Mouse (Mus musculus) G1E (cell line): ENCODE measurements at regions not wholly inside any gene's neighbourhood (a gene's known extent, or its start where the extent isn't known, plus 50 kb on each side); places are given as distances from the start of the nearest gene placed in this dataset.

Experiments used
- ATAC-seq: 2 replicates; pipeline ENCODE4 v1.8.0; 2016; ENCODE audit warnings: mild to moderate bottlenecking; ENCODE audit not compliant: insufficient number of reproducible peaks, poor library complexity, low FRiP score, severe bottlenecking; ENCODE audit errors: extremely low read depth
- DNase-seq: peaks from one replicate; pipeline ENCODE4 v3.0.0; 2012; ENCODE audit warnings: low spot score
- H3K27me3 ChIP-seq: 2 replicates; pipeline ENCODE4 v1.6.1; 2012; ENCODE audit warnings: mild to moderate bottlenecking, low read length, inconsistent platforms; ENCODE audit not compliant: insufficient read depth
- H3K36me3 ChIP-seq: replicated peaks from 2 replicates; pipeline ENCODE3; 2012; ENCODE audit warnings: mild to moderate bottlenecking, inconsistent platforms
- H3K4me1 ChIP-seq: 2 replicates; pipeline ENCODE4 v1.6.1; 2012; ENCODE audit warnings: low read depth, low read length, inconsistent platforms, mixed read lengths; ENCODE audit not compliant: insufficient read depth
- H3K4me3 ChIP-seq: 2 replicates; pipeline ENCODE4 v1.5.1; 2012; ENCODE audit warnings: low read depth, mild to moderate bottlenecking, inconsistent platforms, low read length, moderate library complexity, mixed read lengths
- H3K9me3 ChIP-seq: replicated peaks from 2 replicates; pipeline ENCODE4 v1.6.1; 2012; ENCODE audit warnings: inconsistent platforms
- CTCF ChIP-seq: IDR thresholded peaks from 2 replicates; pipeline ENCODE4 v1.5.1; 2012; ENCODE audit warnings: low read depth, low read length, inconsistent platforms, mixed read lengths
- GATA1 ChIP-seq: IDR thresholded peaks from 2 replicates; pipeline ENCODE4 v1.6.1; 2012; ENCODE audit warnings: borderline replicate concordance, low read length, inconsistent platforms, mixed read lengths
- GATA2 ChIP-seq: IDR thresholded peaks from 2 replicates; pipeline ENCODE4 v1.6.1; 2012; ENCODE audit warnings: low read depth, low read length, inconsistent platforms, borderline replicate concordance
- POLR2AphosphoS5 ChIP-seq: IDR thresholded peaks from 2 replicates; pipeline ENCODE4 v1.6.1; 2012; ENCODE audit warnings: low read depth, low read length, inconsistent platforms; ENCODE audit not compliant: insufficient replicate concordance
- TAL1 ChIP-seq: conservative IDR thresholded peaks from 2 replicates; pipeline ENCODE4 v1.6.1; 2012; ENCODE audit warnings: low read depth, low read length, inconsistent platforms, mixed read lengths

- DNase-seq (no peak), ATAC-seq (no peak)
- peaks cover 64% of the 10 kb centered on the region for H3K27me3 ChIP-seq
- TF ChIP-seq GATA1 = no peak
- TF ChIP-seq TAL1 = no peak
- TF ChIP-seq CTCF = no peak
- TF ChIP-seq GATA2 = no peak
- no peak for TF ChIP-seq POLR2AphosphoS5
- H3K36me3 ChIP-seq = no peaks in the 10 kb centered on the region
- no peak overlapping the region for H3K4me3 ChIP-seq
- no peaks in the 10 kb centered on the region for H3K9me3 ChIP-seq
- peaks cover 6% of the 10 kb centered on the region; the same call in 1 of the 2 replicates for H3K4me1 ChIP-seq
Observed at GRCm38 (mm10) chr8:10856996-10857720, 151.1 kb downstream of the Irs2 start.

- peaks cover 6% of the 10 kb centered on the region; the same call in 1 of the 2 replicates for H3K4me1 ChIP-seq
- ATAC-seq = no peak
- TF ChIP-seq GATA2 = no peak
- no peak for TF ChIP-seq CTCF
- TF ChIP-seq POLR2AphosphoS5 = no peak
- TF ChIP-seq GATA1 = no peak
- no peak for TF ChIP-seq TAL1
Observed at GRCm38 (mm10) chr8:10855696-10856095, 152.6 kb downstream of the Irs2 start.

GRCm38 (mm10) chr8:10855131-10855530 lies 153.1 kb downstream of the Irs2 start:
- Histone ChIP-seq H3K4me3 (no peak overlapping the region), H3K9me3 (no peaks in the 10 kb centered on the region), H3K27me3 (peaks cover 57% of the 10 kb centered on the region), H3K4me1 (peaks cover 6% of the 10 kb centered on the region; the same call in 1 of the 2 replicates), H3K36me3 (no peaks in the 10 kb centered on the region)
- DNase-seq (no peak), ATAC-seq (no peak)
- TF ChIP-seq POLR2AphosphoS5 (no peak), GATA1 (no peak), TAL1 (no peak), CTCF (no peak), GATA2 (no peak)

More at GRCm38 (mm10) chr8:10855696-10856095, 152.6 kb downstream of the Irs2 start:
- Histone ChIP-seq H3K36me3 (no peaks in the 10 kb centered on the region), H3K9me3 (no peaks in the 10 kb centered on the region), H3K27me3 (peaks cover 60% of the 10 kb centered on the region), H3K4me3 (no peak overlapping the region)
- no peak for DNase-seq

DNA sequence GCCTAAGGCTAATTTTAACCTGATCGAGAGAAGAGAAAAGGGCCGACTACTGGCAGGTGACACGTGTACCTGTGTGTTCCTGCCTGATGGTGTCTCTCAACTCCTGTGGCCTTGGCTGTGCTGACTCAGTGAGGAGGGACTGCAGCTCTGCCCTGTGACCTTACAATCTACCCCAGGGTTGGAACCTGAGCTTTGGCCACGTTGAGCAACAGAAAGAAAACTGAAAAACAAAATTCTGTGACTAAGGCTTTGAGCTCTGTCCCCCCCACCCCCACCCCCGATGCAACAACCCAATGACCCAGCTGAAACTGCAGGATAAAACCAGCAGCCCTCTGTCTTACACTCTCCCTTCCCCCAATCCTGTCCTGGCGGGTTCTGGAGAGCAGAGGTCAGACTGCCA lies 153.7 kb downstream of the Irs2 start:
- Histone ChIP-seq H3K4me3 (no peak overlapping the region), H3K27me3 (peaks cover 53% of the 10 kb centered on the region), H3K4me1 (peaks cover 6% of the 10 kb centered on the region; the same call in 1 of the 2 replicates), H3K36me3 (no peaks in the 10 kb centered on the region), H3K9me3 (no peaks in the 10 kb centered on the region)
- ATAC-seq = no peak
- no peak for DNase-seq
- TF ChIP-seq CTCF = no peak
- no peak for TF ChIP-seq GATA1

DNA sequence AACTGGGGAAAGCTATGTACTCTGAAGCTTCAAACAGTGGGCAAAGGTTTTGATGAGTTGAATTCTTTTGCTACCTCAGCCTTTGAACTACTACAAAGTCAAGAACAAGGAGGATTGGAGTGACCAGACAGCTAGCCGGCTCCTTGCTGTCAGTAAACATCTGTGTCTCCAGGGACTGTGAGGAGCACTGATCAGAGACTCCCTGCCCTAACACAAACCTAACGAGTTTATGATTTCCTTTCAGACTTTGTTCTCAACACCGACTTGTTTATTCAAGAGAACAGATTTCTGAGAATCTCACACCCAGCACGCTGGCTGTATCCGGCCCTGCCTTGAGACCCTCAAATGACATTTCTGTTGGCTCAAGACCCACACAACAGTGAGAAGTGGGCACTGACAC lies 154.4 kb downstream of the Irs2 start:
- TF ChIP-seq TAL1 (no peak), POLR2AphosphoS5 (no peak), GATA1 (no peak), CTCF (no peak), GATA2 (no peak)
- no peaks in the 10 kb centered on the region for H3K9me3 ChIP-seq
- H3K36me3 ChIP-seq = no peaks in the 10 kb centered on the region
- no peak for DNase-seq
- peaks cover 6% of the 10 kb centered on the region; the same call in 1 of the 2 replicates for H3K4me1 ChIP-seq
- peaks cover 53% of the 10 kb centered on the region for H3K27me3 ChIP-seq
- ATAC-seq = no peak
- no peak overlapping the region for H3K4me3 ChIP-seq

DNA sequence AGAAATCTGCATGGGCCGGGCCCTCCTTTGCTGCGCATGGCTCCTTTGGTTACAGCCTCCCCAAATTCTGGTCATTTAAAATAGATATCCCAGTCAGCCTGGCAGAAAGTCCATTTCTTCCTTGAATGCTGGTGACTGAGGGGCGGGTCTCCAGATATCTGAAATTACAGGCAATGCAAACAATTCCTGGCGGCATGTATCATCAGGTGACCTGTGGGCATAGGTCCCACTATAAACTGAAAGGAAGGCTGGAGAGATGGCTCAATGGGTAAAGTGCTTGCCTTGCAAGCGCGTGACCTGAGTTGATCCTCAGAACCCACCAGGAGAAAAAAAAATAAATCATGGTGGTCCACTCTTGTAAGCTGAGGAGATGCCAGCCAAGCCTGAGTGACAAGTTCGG lies 158.3 kb downstream of the Irs2 start:
- no peak for DNase-seq
- TF ChIP-seq GATA1 (no peak), POLR2AphosphoS5 (no peak), GATA2 (no peak), TAL1 (no peak), CTCF (no peak)
- Histone ChIP-seq H3K36me3 (no peaks in the 10 kb centered on the region), H3K4me3 (no peak overlapping the region), H3K27me3 (peaks cover 56% of the 10 kb centered on the region), H3K9me3 (no peaks in the 10 kb centered on the region), H3K4me1 (peaks cover 10% of the 10 kb centered on the region)
- ATAC-seq = no peak
